Mouse (Mus musculus): Measurements from ENCODE around the gene Mtus2. TPM values are rescaled to one million over a fixed set of nuclear protein-coding genes. Genes with fewer than 3 reads are reported as not detected.

Mtus2 gene
- total RNA-seq, 1 experiment from 2014 or later, result 8.9 TPM

- ATAC-seq (replicated peaks in 1 of 2; ENCODE audit: insufficient read depth in 1 of 2, low FRiP score in 2 of 2, low TSS enrichment in 1 of 2, low read depth in 1 of 2, poor library complexity in 2 of 2, severe bottlenecking in 2 of 2), result no peak
Measured at GRCm38 (mm10) chr5:148014133-148014854, 57.2 kb downstream of the Mtus2 start.

GRCm38 (mm10) chr5:148015383-148015782 is 58.3 kb downstream of the Mtus2 start:
- no peak for ATAC-seq (replicated peaks in 1 of 2; ENCODE audit: insufficient read depth in 1 of 2, low FRiP score in 2 of 2, low TSS enrichment in 1 of 2, low read depth in 1 of 2, poor library complexity in 2 of 2, severe bottlenecking in 2 of 2)

- ATAC-seq (replicated peaks in 1 of 2; ENCODE audit: insufficient read depth in 1 of 2, low FRiP score in 2 of 2, low TSS enrichment in 1 of 2, low read depth in 1 of 2, poor library complexity in 2 of 2, severe bottlenecking in 2 of 2), result no peak
Measured at GRCm38 (mm10) chr5:148017371-148017770, 60.3 kb downstream of the Mtus2 start.

- no peak for ATAC-seq (replicated peaks in 1 of 2; ENCODE audit: insufficient read depth in 1 of 2, low FRiP score in 2 of 2, low TSS enrichment in 1 of 2, low read depth in 1 of 2, poor library complexity in 2 of 2, severe bottlenecking in 2 of 2)
Measured at GRCm38 (mm10) chr5:148022784-148023183, 65.7 kb downstream of the Mtus2 start.

GRCm38 (mm10) chr5:148026401-148027349 is 69.6 kb downstream of the Mtus2 start:
- ATAC-seq (replicated peaks in 1 of 2; ENCODE audit: insufficient read depth in 1 of 2, low FRiP score in 2 of 2, low TSS enrichment in 1 of 2, low read depth in 1 of 2, poor library complexity in 2 of 2, severe bottlenecking in 2 of 2), result no peak

- ATAC-seq (replicated peaks in 1 of 2; ENCODE audit: insufficient read depth in 1 of 2, low FRiP score in 2 of 2, low TSS enrichment in 1 of 2, low read depth in 1 of 2, poor library complexity in 2 of 2, severe bottlenecking in 2 of 2), result no peak
Measured at GRCm38 (mm10) chr5:148027985-148028384, 70.9 kb downstream of the Mtus2 start.

GRCm38 (mm10) chr5:148041661-148042060 is 84.5 kb downstream of the Mtus2 start:
- ATAC-seq (replicated peaks in 1 of 2; ENCODE audit: insufficient read depth in 1 of 2, low FRiP score in 2 of 2, low TSS enrichment in 1 of 2, low read depth in 1 of 2, poor library complexity in 2 of 2, severe bottlenecking in 2 of 2), result no peak

- no peak for ATAC-seq (replicated peaks in 1 of 2; ENCODE audit: insufficient read depth in 1 of 2, low FRiP score in 2 of 2, low TSS enrichment in 1 of 2, low read depth in 1 of 2, poor library complexity in 2 of 2, severe bottlenecking in 2 of 2)
Measured at GRCm38 (mm10) chr5:148048200-148048599, 91.1 kb downstream of the Mtus2 start.

- no peak for ATAC-seq (replicated peaks in 1 of 2; ENCODE audit: insufficient read depth in 1 of 2, low FRiP score in 2 of 2, low TSS enrichment in 1 of 2, low read depth in 1 of 2, poor library complexity in 2 of 2, severe bottlenecking in 2 of 2)
Measured at GRCm38 (mm10) chr5:148049304-148049703, 92.2 kb downstream of the Mtus2 start.

- ATAC-seq (replicated peaks in 1 of 2; ENCODE audit: insufficient read depth in 1 of 2, low FRiP score in 2 of 2, low TSS enrichment in 1 of 2, low read depth in 1 of 2, poor library complexity in 2 of 2, severe bottlenecking in 2 of 2), result no peak
Measured at GRCm38 (mm10) chr5:148052846-148053608, 95.9 kb downstream of the Mtus2 start.

GRCm38 (mm10) chr5:148053609-148053990 is 96.5 kb downstream of the Mtus2 start:
- ATAC-seq (replicated peaks in 1 of 2; ENCODE audit: insufficient read depth in 1 of 2, low FRiP score in 2 of 2, low TSS enrichment in 1 of 2, low read depth in 1 of 2, poor library complexity in 2 of 2, severe bottlenecking in 2 of 2), result no peak

- ATAC-seq (replicated peaks in 1 of 2; ENCODE audit: insufficient read depth in 1 of 2, low FRiP score in 2 of 2, low TSS enrichment in 1 of 2, low read depth in 1 of 2, poor library complexity in 2 of 2, severe bottlenecking in 2 of 2), result no peak
Measured at GRCm38 (mm10) chr5:148056831-148057230, 99.7 kb downstream of the Mtus2 start.

GRCm38 (mm10) chr5:148057433-148057832 is 100.3 kb downstream of the Mtus2 start:
- no peak for ATAC-seq (replicated peaks in 1 of 2; ENCODE audit: insufficient read depth in 1 of 2, low FRiP score in 2 of 2, low TSS enrichment in 1 of 2, low read depth in 1 of 2, poor library complexity in 2 of 2, severe bottlenecking in 2 of 2)

GRCm38 (mm10) chr5:148059339-148059738 is 102.2 kb downstream of the Mtus2 start:
- ATAC-seq (replicated peaks in 1 of 2; ENCODE audit: insufficient read depth in 1 of 2, low FRiP score in 2 of 2, low TSS enrichment in 1 of 2, low read depth in 1 of 2, poor library complexity in 2 of 2, severe bottlenecking in 2 of 2), result no peak

GRCm38 (mm10) chr5:148061869-148062268 is 104.7 kb downstream of the Mtus2 start:
- ATAC-seq (replicated peaks in 1 of 2; ENCODE audit: insufficient read depth in 1 of 2, low FRiP score in 2 of 2, low TSS enrichment in 1 of 2, low read depth in 1 of 2, poor library complexity in 2 of 2, severe bottlenecking in 2 of 2), result no peak

- ATAC-seq (replicated peaks in 1 of 2; ENCODE audit: insufficient read depth in 1 of 2, low FRiP score in 2 of 2, low TSS enrichment in 1 of 2, low read depth in 1 of 2, poor library complexity in 2 of 2, severe bottlenecking in 2 of 2), result no peak
Measured at GRCm38 (mm10) chr5:148063745-148064144, 106.6 kb downstream of the Mtus2 start.

GRCm38 (mm10) chr5:148065251-148065650 is 108.1 kb downstream of the Mtus2 start:
- no peak for ATAC-seq (replicated peaks in 1 of 2; ENCODE audit: insufficient read depth in 1 of 2, low FRiP score in 2 of 2, low TSS enrichment in 1 of 2, low read depth in 1 of 2, poor library complexity in 2 of 2, severe bottlenecking in 2 of 2)

GRCm38 (mm10) chr5:148069909-148070308 is 112.8 kb downstream of the Mtus2 start:
- no peak for ATAC-seq (replicated peaks in 1 of 2; ENCODE audit: insufficient read depth in 1 of 2, low FRiP score in 2 of 2, low TSS enrichment in 1 of 2, low read depth in 1 of 2, poor library complexity in 2 of 2, severe bottlenecking in 2 of 2)

Data from hematopoietic stem cell, adult 5-6 weeks (primary cell).